Mouse (Mus musculus) C2C12 (cell line): ENCODE measurements around the gene Pias1. TPM values are rescaled to one million over a fixed set of nuclear protein-coding genes. Genes with fewer than 3 reads are reported as not detected.

Source experiments
- H3K27me3 ChIP-seq: one replicate; pipeline ENCODE4 v1.6.1; 2011; ENCODE audit not compliant: control insufficient read depth, insufficient read depth, insufficient read length
- H3K36me3 ChIP-seq: one replicate; pipeline ENCODE4 v1.6.1; 2011; ENCODE audit not compliant: control insufficient read depth, insufficient read depth
- H3K4me3 ChIP-seq: one replicate; pipeline ENCODE4 v1.5.1; 2011; ENCODE audit warnings: mild to moderate bottlenecking, control low read depth; ENCODE audit not compliant: poor library complexity, insufficient read depth, severe bottlenecking
- H3K79me2 ChIP-seq: one replicate; pipeline ENCODE4 v1.6.1; 2011; ENCODE audit not compliant: control insufficient read depth, insufficient read depth
- H3K79me3 ChIP-seq: one replicate; pipeline ENCODE4 v1.6.1; 2011; ENCODE audit warnings: low read depth, control low read depth
- H3ac ChIP-seq: one replicate; pipeline ENCODE3; 2011; ENCODE audit warnings: low read depth; ENCODE audit not compliant: control insufficient read depth, insufficient read length
- CEBPB ChIP-seq: IDR thresholded peaks from one replicate; pipeline ENCODE4 v1.6.1; 2011; ENCODE audit warnings: low read depth, mild to moderate bottlenecking, control low read depth, moderate library complexity
- CTCF ChIP-seq: IDR thresholded peaks from one replicate; pipeline ENCODE4 v1.5.1; 2011; ENCODE audit not compliant: control insufficient read depth, insufficient read depth, insufficient read length
- FOSL1 ChIP-seq: IDR thresholded peaks from one replicate; pipeline ENCODE4 v1.8.0; 2011; ENCODE audit warnings: mild to moderate bottlenecking, low read length; ENCODE audit not compliant: poor library complexity, insufficient read depth, severe bottlenecking
- MAX ChIP-seq: IDR thresholded peaks from one replicate; pipeline ENCODE4 v1.6.1; 2011; ENCODE audit warnings: mild to moderate bottlenecking, control low read depth
- MYOD1 ChIP-seq: IDR thresholded peaks from one replicate; pipeline ENCODE4 v1.6.1; 2011; ENCODE audit warnings: low read depth; ENCODE audit not compliant: control insufficient read depth, insufficient read length
- MYOG ChIP-seq: IDR thresholded peaks from one replicate; pipeline ENCODE4 v1.6.1; 2011; ENCODE audit not compliant: control insufficient read depth, insufficient read length; ENCODE audit errors: extremely low read depth
- USF1 ChIP-seq: IDR thresholded peaks from one replicate; pipeline ENCODE4 v1.6.1; 2011; ENCODE audit warnings: low read depth, mild to moderate bottlenecking, control low read depth, moderate library complexity
- polyA plus RNA-seq: library from polyadenylated mRNA; unstranded; fragments of >200 nt; fragmentation: generic; extraction: Trizol; gene quantifications from one replicate; pipeline ENCODE4 v1.2.1, GENCODE M21; 2012; ENCODE audit warnings: missing spikeins

Pias1 gene
- polyA plus RNA-seq, 1 experiment = 5.2 TPM

- Histone ChIP-seq H3ac (no peak overlapping the region), H3K79me3 (no peaks in the 10 kb centered on the region), H3K79me2 (no peaks in the 10 kb centered on the region), H3K4me3 (no peak overlapping the region), H3K36me3 (no peaks in the 10 kb centered on the region), H3K27me3 (no peaks in the 10 kb centered on the region)
- TF ChIP-seq MAX = no peak
- no peak for TF ChIP-seq FOSL1
Measured at GRCm38 (mm10) chr9:62835705-62836446, 151.8 kb downstream of the Pias1 start.

- no peak for TF ChIP-seq FOSL1
- no peak for TF ChIP-seq MAX
- no peak for TF ChIP-seq CEBPB
- TF ChIP-seq MYOG = no peak
- TF ChIP-seq CTCF = no peak
- TF ChIP-seq MYOD1 = no peak
- no peak for TF ChIP-seq USF1
- H3K36me3 ChIP-seq = no peaks in the 10 kb centered on the region
- H3ac ChIP-seq = no peak overlapping the region
- no peaks in the 10 kb centered on the region for H3K79me2 ChIP-seq
- H3K4me3 ChIP-seq = no peak overlapping the region
- H3K27me3 ChIP-seq = no peaks in the 10 kb centered on the region
- no peaks in the 10 kb centered on the region for H3K79me3 ChIP-seq
Measured at GRCm38 (mm10) chr9:62834906-62835305, 152.8 kb downstream of the Pias1 start.

GRCm38 (mm10) chr9:62829877-62830276 is 157.8 kb downstream of the Pias1 start:
- H3K79me3 ChIP-seq = no peaks in the 10 kb centered on the region
- no peaks in the 10 kb centered on the region for H3K27me3 ChIP-seq
- no peaks in the 10 kb centered on the region for H3K79me2 ChIP-seq
- H3ac ChIP-seq = no peak overlapping the region
- no peak overlapping the region for H3K4me3 ChIP-seq
- H3K36me3 ChIP-seq = no peaks in the 10 kb centered on the region
- TF ChIP-seq USF1 (no peak), CEBPB (no peak)

GRCm38 (mm10) chr9:62828662-62829086 is 159.1 kb downstream of the Pias1 start:
- Histone ChIP-seq H3K27me3 (no peaks in the 10 kb centered on the region), H3K79me3 (no peaks in the 10 kb centered on the region), H3K79me2 (no peaks in the 10 kb centered on the region), H3K4me3 (no peak overlapping the region), H3ac (no peak overlapping the region), H3K36me3 (no peaks in the 10 kb centered on the region)
- no peak for TF ChIP-seq FOSL1
- TF ChIP-seq MYOD1 = no peak
- peak; percentile 91 for TF ChIP-seq MAX
- TF ChIP-seq CTCF = peak; percentile 97
- TF ChIP-seq CEBPB = no peak
- TF ChIP-seq USF1 = no peak
- TF ChIP-seq MYOG = no peak

Other genes with a start within 250 kb of the Pias1 start
- gene Fem1b, start 176.0 kb downstream of the Pias1 start, polyA plus RNA-seq = 11.0 TPM
- gene Cln6, start 149.1 kb downstream of the Pias1 start, polyA plus RNA-seq = 14.2 TPM
- 0.30 TPM for gene Calml4, start 129.8 kb downstream of the Pias1 start, polyA plus RNA-seq
- gene Skor1, start 161.0 kb upstream of the Pias1 start, polyA plus RNA-seq = not detected